Mouse (Mus musculus): Measurements from ENCODE around the gene Ppp2r2c. TPM values are rescaled to one million over a fixed set of nuclear protein-coding genes. Genes with fewer than 3 reads are reported as not detected.

Ppp2r2c gene
- total RNA-seq, 2 experiments from 2014 or later: not detected

DNA sequence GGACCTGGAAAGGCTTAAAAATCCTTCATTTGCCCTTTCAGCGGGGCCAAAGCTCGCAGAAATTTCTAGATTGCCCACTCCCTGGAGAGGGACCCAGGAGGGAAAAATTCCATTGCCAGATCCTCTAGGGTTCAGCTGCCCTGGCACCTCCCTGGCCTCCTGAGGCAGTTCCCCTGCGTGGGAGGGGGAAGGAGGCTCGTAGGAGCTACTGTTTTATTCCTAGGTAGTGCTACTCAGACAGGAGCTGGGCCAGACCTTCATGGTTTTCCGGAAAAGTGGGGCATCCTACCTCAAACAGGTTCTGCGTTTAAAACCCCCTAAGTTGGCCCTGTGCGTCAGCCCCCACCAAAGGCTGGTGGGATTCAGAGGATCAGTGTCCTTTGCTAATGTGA is 869 bp downstream of the Ppp2r2c start:
- ATAC-seq (replicated peaks; ENCODE audit: low FRiP score, low TSS enrichment, poor library complexity, severe bottlenecking): no peak

DNA sequence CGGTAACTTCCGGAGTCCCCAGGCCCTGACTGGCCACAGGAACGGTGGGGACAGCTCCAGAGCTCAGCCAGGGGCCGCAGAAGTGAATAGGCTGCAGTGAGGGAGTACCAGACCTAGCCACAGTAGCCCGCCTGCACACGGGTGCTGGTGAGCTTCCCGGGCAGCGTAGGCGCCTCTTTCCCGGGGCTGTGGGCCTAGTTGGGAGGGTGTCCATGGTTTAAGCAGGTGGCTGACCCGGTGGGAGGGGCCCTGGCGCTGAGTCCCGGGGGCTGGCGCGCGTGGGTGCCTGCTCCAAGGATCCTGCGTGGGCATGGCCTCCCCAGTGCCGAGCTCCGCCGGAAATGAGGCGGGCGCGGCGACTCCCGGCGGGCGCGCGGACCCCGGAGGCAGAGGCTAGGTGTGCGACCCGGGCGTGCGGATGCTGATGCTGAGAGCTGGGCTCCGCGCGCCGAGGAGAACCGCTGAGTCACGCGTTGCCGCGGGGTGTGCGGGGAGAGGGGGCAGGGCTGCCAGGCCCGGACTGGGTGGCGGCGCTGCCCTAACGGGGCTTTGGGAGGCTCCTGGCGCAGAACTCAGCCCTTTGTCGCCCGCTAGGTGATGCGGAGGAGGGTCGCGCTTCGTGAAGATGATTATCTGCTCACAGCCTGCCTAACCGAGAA is 1.4 kb downstream of the Ppp2r2c start:
- ATAC-seq (replicated peaks; ENCODE audit: low FRiP score, low TSS enrichment, poor library complexity, severe bottlenecking): no peak

DNA sequence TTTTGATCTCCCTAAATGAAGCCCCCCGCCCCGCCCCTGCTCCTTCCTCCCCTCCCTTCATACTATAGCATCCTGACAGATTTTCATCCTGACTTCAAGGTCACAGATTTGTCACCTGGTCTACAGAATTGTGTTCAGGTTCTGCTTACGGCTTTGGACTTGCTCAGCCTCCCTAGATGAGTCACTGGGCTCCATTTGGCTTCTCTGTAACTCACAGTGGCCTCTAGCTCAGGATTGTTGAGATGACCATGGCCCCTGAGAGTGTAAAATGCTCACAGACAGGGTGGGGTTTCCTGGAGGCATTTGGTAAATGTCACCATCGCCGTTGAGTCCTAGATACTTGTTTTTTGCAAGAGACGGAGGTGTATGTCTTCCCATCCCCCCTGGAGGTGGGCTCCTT is 2.6 kb downstream of the Ppp2r2c start:
- ATAC-seq (replicated peaks; ENCODE audit: low FRiP score, low TSS enrichment, poor library complexity, severe bottlenecking): no peak

DNA sequence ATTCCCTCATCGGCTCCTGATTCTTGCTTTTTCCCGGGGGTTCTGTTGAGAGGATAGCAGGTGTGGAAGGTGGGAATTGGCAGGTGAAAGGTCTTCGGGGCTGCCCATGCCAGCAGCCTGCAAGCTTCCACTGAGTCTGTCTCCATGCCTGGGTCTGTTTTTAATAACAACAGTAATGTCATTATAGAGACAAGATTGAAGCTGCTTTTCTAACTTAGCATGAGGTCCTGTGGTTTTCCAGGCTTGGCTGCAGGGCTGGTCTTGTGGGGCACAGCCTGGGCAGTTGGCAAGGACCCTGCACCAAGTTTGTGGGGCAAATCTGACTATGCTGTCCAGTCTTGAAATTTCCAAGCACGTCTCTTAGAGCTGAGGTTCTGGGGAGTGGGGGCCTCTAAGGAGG is 7.6 kb downstream of the Ppp2r2c start:
- ATAC-seq (replicated peaks; ENCODE audit: low FRiP score, low TSS enrichment, poor library complexity, severe bottlenecking): no peak

DNA sequence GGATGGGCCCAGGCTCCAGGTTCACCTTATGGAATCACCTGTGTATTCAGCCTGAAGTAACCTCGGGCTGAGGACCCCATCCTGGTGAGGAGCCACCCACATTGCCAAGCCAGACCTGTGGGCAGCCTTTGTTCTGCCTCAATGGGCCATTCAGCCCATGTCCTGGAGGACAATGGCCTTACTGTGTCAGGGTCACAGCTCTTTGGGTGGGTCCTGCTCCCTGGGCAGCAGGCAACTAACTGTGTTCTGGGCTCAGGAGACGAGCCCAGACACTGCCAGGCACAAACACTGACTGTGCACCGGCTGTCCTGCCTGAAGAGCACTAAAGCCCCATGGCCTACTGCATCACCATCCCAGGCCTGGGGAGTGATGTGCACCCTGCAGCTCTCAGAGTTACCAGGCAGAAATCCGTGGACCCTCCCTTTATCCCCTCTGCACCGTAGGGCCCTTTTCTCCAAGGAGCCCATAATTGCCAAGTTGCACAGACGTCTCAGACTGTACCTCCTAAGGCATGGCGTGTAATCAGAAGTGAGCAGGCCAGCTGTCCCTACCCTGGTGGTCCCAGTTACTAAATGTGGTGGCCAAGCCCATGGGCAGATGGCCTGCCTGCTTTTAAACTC is 8.6 kb downstream of the Ppp2r2c start:
- ATAC-seq (replicated peaks; ENCODE audit: low FRiP score, low TSS enrichment, poor library complexity, severe bottlenecking): no peak

DNA sequence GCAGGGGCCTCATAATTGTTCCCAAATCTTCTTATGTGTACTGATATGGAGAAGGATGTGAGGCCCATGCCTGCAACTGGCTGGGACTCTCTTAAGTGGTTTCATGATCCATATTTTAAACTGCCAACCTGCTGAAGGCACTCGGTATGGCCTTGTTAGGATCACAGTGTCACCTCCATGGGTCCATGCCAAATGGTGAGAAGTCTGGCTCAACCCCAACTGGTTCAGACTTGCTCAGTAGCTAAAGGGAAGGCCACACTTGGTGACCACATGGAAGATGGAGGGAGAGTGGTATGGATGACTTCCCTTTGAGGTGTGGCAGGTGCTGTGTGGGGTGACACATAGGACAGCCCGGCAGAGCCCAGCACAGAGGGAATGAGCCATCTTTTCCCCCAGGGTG is 9.3 kb downstream of the Ppp2r2c start:
- ATAC-seq (replicated peaks; ENCODE audit: low FRiP score, low TSS enrichment, poor library complexity, severe bottlenecking): no peak

DNA sequence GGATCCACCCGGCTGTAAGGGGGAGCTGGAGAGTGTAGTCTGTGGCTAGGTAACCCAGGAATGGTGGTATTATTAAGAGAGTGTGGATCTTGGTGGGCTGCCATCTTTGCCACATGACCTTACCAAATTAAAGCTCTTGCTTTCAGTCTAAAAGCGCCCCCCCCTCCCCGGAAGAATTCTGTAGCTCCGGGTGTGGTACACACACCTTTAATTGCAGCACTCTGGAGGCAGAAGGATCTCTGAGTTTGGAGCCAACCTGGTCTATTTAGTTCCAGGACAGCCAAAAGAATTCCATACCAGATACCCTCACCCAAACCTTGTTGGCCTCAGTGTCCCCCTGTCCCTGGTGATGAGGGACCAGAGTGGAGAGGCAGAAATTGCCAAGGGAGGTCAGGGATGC is 10.5 kb downstream of the Ppp2r2c start:
- no peak for ATAC-seq (replicated peaks; ENCODE audit: low FRiP score, low TSS enrichment, poor library complexity, severe bottlenecking)

DNA sequence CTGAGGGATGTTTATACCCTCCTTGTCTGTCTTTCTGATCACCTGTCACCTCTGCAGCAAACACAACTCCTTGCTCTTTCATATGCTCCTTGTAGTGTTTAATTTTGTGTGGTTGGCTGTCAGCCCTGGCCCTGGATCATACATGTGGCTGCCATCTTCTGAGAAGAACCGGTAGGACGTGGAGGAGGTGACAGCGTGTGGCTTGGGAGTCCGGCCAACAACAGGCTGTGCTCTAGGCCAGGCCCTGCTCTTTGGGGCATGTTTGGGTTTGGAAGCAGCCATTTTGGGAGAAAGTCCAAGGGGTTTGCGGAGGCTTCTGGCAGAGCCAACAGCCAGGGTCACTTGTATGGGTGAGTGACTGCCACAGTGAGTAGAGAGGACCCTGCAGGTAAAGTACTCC is 12.3 kb downstream of the Ppp2r2c start:
- no peak for ATAC-seq (replicated peaks; ENCODE audit: low FRiP score, low TSS enrichment, poor library complexity, severe bottlenecking)

DNA sequence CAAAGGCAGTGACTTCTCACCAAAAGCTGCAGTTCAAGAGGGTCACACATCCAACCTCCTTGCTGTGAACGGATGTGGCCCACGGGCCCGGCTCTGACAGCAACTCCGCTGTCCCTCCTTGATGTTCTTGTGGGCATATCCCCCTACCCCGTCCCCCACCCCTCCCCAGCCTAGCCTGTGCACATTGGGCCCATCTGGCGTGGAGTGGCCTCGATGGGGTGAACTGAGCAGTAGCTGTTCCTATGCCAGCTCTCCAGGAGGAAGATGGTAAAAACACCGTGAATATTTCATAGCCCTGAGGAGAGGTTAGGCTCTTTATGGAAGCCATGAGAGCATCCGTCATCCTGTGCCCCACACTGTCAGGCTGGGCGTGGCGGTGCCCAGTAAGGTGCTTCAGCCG is 15.2 kb downstream of the Ppp2r2c start:
- ATAC-seq (replicated peaks; ENCODE audit: low FRiP score, low TSS enrichment, poor library complexity, severe bottlenecking): no peak

DNA sequence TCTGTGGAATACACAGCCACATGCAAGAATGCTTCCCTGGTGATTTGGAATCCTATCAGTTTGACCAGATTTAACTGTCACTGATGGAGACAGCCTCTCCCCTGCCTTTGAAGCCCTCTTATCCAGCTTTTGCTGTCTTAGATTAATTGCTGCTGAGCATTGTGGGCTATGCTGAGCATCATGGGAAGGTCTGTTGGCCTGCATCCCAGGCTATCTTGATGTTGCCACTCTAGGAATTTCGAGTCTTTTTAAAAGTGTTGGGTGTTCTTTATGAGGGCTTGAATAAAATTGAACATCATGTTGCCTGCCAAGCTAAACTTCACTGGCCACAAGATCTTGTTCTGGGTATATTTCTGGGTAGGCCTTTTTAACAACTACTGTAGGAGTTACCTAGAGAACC is 16.8 kb downstream of the Ppp2r2c start:
- no peak for ATAC-seq (replicated peaks; ENCODE audit: low FRiP score, low TSS enrichment, poor library complexity, severe bottlenecking)

DNA sequence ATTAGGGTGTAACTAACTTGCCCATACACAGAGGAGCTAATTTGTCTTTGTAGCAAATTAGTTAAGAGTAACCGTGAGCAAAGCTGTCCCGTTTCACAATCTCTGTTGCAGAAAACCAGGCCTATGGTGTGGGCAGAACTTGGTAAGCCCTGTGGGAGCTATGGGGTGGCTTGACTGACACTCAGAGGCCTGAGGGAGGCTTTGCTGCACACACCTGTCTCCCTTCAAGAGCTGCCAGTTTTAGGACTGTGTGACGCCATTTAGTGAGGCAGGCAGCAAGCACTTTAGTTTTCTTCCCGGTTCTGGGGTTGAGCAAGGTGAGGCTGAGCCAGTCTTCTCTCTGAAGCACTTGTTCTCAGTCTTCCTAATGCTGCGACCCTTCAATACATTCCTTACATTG is 17.3 kb downstream of the Ppp2r2c start:
- no peak for ATAC-seq (replicated peaks; ENCODE audit: low FRiP score, low TSS enrichment, poor library complexity, severe bottlenecking)

DNA sequence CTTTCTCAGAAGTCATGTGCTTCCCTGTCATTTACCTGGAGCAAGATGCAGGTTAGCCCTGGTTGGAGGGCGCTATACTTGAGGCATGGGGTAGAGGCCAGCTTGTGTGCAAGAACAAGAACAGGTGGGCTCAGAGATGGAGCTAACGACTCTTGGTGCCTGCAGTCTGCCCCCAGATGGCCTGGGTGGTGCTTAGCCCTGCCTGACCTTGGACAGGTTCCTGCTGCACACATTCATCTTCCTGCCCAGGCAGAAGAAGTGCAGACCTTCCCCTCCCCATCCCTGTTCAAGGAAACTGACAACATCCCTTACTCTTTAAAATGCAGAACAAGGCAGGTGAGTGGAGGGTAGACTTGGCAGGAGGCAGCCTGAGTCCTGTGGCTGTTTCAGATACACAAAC is 18.0 kb downstream of the Ppp2r2c start:
- ATAC-seq (replicated peaks; ENCODE audit: low FRiP score, low TSS enrichment, poor library complexity, severe bottlenecking): no peak

DNA sequence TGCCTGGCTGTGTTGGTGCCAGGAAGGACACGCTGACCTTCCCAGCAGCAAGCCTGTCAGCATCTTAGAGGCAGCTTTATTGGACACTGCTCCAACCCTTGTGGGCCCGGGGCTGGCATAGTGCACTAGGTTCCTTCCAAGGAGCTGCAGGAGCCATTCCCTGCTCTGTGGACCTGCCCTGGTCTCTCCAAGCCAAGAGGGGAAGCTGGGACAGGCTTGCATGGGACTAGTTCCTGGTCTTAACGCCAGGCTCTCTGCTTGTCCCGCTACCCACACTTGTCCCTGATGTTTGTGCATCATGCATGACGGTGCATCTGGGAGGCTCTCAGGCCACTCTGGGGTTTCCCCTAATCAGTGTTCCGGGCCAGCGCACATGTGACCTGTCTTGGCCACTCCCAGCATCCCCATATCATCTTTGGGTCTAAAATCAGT is 18.6 kb downstream of the Ppp2r2c start:
- no peak for ATAC-seq (replicated peaks; ENCODE audit: low FRiP score, low TSS enrichment, poor library complexity, severe bottlenecking)

DNA sequence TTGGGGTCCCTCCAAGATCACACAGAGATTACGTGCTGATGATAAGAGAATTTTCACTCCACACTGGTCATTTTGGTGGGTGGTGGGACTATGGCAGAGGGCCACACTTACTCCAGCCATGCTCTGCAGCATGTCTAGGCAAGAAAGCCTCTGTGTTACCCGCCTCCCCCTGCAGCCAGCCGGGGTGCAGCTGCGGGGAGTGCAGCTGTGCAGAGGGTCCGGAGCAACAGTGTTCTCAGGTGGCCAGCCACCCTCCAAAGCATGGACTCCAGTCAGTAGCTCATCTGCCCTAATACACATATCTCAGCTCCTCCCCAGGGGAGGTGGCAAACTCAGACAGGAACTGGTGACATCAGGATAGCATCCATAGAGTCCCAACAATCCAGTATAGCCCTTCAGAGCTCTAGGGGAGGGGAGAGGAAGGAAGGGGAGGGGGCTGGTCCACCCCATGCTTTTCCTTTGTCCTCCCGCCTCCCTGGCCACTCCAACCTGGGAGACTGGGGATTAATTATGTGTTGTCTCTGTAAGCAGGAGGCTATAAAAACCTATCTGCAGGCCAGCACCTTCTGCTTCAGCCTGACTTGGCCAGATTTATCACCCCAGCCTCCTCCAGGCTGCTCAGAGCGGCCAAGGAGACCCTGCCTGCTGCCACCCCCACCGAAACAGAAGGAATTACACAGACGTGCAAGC is 19.1 kb downstream of the Ppp2r2c start:
- no peak for ATAC-seq (replicated peaks; ENCODE audit: low FRiP score, low TSS enrichment, poor library complexity, severe bottlenecking)

DNA sequence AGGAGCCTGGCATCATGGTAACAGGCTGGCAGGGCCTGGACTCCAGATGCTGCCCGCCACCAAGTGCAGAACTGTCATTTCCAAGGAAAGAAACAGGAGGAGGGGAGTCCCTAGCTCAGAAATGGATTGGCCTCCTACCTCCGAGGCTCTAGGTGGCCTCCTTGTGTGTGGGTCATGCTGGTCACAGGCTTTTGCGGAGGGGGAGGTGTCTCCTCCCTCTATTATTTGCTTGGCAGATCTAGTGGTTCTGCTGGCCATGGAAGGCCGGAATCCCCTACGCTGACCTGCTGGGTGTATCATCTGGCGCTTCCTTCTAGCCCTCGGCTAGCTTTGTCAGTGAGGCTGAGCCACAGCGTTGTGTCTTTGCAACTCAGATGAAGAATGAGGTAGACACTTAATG is 20.2 kb downstream of the Ppp2r2c start:
- no peak for ATAC-seq (replicated peaks; ENCODE audit: low FRiP score, low TSS enrichment, poor library complexity, severe bottlenecking)

DNA sequence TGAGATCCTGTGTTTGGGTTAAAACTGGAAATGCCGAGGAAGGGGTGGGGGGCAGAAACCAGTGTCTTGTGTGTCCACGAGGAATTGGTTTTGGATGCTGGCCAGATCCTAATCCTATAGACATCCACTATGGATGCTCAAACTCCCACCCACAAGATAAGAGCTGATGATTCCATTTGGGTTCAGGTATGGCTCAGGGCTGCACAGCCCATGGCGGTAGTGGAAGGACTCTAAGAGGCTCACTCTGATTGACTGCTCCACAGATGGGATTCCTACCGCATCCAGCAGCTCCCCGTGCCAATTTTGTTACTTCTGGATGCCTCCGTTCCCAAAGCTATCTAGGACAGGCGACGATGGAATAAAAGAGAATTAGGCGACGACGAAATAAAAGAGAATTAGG is 20.6 kb downstream of the Ppp2r2c start:
- ATAC-seq (replicated peaks; ENCODE audit: low FRiP score, low TSS enrichment, poor library complexity, severe bottlenecking): no peak

DNA sequence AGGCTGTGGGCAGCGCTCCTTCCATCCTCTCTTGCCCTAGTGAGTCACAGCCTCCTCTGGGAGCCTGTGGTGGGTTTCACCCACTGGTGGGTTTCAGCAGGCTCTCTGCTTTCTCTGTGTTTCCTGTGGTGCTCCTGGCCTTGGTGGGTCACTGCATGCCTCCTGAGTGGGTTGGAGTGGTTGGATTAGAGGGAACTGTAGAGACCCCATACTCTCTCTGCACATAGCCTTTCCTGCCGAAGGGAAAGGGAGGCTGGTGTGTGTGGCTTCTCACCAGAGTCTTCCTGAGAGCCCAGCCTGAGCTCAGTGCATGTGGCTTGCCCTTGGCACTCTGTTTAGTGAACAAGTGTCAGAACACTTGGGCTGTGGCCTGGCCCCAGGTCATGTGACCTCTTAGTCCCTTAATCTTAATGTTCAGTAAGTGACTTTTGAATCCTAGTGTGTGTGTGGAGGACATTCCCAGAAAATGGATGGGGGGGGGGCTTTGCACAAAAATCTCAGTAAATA is 21.1 kb downstream of the Ppp2r2c start:
- ATAC-seq (replicated peaks; ENCODE audit: low FRiP score, low TSS enrichment, poor library complexity, severe bottlenecking): no peak

DNA sequence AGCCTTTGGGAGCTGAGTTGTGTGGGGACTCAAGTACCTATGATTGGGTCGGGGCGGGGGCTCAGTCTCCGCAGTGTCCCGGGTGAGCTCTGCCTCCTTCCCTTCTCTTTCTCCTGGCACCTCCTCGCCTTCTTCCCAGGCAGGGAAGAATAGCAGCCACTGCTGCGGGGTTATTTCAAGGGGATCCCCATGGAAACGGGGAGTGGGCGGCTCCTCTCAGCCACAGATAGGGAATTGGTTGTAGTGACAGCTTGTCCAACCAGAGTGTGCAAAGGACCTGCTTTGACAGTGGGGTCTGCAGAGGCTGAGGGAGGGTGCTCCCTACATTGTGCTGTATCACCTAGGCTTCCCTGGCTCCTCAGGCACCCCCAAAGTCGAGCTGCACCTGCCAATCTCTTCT is 22.5 kb downstream of the Ppp2r2c start:
- ATAC-seq (replicated peaks; ENCODE audit: low FRiP score, low TSS enrichment, poor library complexity, severe bottlenecking): no peak

DNA sequence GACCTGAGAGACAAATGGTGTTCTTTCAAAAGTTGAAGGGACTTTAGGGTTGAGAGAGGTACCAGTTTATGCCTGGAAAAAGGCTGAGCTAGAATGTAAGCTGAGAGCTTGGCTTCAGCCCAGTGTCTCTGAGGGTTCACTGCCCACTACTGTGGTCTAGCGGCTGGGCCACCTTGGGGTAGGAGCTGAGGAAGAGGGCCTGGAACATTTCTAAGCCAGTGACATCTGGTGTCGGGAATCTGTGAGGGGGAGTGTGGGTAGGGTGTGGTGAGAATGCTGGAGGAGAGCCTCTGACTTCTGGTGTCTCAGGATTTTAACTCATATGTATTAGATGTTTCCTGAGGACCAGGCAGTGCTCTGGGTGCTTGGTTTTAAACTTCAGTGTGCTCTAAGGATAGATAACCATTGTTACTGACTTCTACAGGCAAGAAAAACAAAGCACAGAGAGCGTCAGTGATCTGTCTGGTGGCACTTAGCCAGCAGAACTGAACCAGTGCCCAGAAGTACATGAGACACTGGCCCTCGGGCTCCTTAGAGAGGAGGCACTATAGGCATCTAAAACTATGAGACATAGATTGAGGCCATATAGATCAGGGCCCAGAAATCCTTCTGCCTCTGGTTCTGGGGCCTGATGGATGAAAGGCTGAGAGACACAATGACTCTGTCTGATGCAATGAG is 23.6 kb downstream of the Ppp2r2c start:
- ATAC-seq (replicated peaks; ENCODE audit: low FRiP score, low TSS enrichment, poor library complexity, severe bottlenecking): no peak

DNA sequence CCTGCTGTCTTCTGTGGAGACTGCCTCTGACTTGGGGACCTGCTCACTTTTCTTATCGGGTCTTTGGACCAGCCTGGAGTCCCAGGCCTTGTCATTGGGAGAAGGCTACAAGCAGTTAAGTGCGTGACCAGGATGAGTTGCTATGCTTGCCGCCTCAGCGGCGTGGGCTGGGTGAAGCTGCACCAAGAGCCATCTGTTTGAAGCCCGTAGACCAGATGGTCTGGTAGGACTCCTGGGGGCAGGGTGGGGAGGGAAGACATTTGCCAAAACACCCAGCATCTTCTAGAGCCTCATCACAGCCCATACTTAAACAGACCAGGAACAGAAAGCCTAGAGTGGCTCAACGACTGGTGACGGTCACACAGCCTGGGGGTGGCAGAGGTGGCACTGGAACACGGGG is 24.9 kb downstream of the Ppp2r2c start:
- ATAC-seq (replicated peaks; ENCODE audit: low FRiP score, low TSS enrichment, poor library complexity, severe bottlenecking): no peak
